Mouse (Mus musculus): Measurements from ENCODE around the gene Gm20518.

DNA sequence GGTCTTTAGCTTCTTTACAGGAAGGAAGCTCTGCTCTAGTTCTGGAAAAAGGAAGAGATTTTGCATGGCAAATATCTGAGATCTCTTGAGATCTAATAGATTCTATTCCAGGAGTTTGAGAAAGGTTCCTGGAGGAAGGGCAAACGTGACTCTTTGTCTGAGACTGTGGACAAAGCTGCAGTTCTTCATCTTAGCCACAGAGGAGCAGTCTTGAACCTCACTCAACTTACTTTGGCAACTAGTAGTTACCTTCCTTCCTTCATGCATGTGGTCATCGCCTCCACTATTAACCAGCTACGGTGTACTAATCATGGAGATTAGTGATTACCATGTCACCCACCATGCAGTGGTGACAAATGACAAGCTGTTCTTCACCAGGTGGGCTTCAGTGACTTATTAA, 106.1 kb downstream of the Gm20518 start:
- peak; percentile 26; the same call in 1 of the 2 replicates for TF ChIP-seq CTCF (IDR thresholded peaks at IDR 0.05; ENCODE audit: extremely low read depth, insufficient read depth, low read length)
- no peak for TF ChIP-seq POLR2A (IDR thresholded peaks at IDR 0.05; ENCODE audit: extremely low read depth, insufficient read depth, low read length)
